Mouse (Mus musculus) MEL (cell line): Measurements from ENCODE around the gene BC037034. TPM values are rescaled to one million over a fixed set of nuclear protein-coding genes. Genes with fewer than 3 reads are reported as not detected.

Experiments used
- DNase-seq: peaks from one replicate; pipeline ENCODE4 v3.0.0; 2011; ENCODE audit warnings: low read depth, low spot score
- H3K27ac ChIP-seq: 2 replicates; pipeline ENCODE4 v1.5.1; 2012; ENCODE audit warnings: low read depth, mild to moderate bottlenecking, control low read depth, low read length, moderate library complexity; ENCODE audit not compliant: control insufficient read depth
- H3K27me3 ChIP-seq, 2 experiments: fragments of 150-350 bp in 1 of 2; sonication (generic) in 1 of 2; 2 replicates each; pipeline ENCODE4 v1.6.1; 2012; ENCODE audit warnings: low read length in 2 of 2, mild to moderate bottlenecking in 2 of 2, improper control_type of control experiment in 1 of 2, moderate library complexity in 1 of 2; ENCODE audit not compliant: insufficient read depth in 2 of 2, control insufficient read depth in 1 of 2
- H3K36me3 ChIP-seq, 2 experiments: 2 replicates each; pipeline ENCODE4 v1.6.1; 2012 to 2014; ENCODE audit warnings: low read length in 2 of 2, improper control_type of control experiment in 1 of 2, inconsistent platforms in 1 of 2, mild to moderate bottlenecking in 1 of 2; ENCODE audit not compliant: insufficient read depth in 2 of 2, control insufficient read depth in 1 of 2
- H3K4me1 ChIP-seq, 2 experiments: fragments of 150-350 bp in 1 of 2; sonication (generic) in 1 of 2; 2 replicates each; pipeline ENCODE4 v1.6.1; 2012; ENCODE audit warnings: low read length in 2 of 2, improper control_type of control experiment in 1 of 2, mild to moderate bottlenecking in 1 of 2; ENCODE audit not compliant: insufficient read depth in 2 of 2, control insufficient read depth in 1 of 2
- H3K4me3 ChIP-seq, 2 experiments: fragments of 150-350 bp in 1 of 2; sonication (generic) in 1 of 2; 2 replicates each; pipeline ENCODE4 v1.5.1; 2012; ENCODE audit warnings: low read depth in 2 of 2, low read length in 2 of 2, mild to moderate bottlenecking in 2 of 2, moderate library complexity in 2 of 2, control low read depth in 1 of 2, improper control_type of control experiment in 1 of 2; ENCODE audit not compliant: control insufficient read depth in 1 of 2, insufficient read depth in 1 of 2
- H3K79me2 ChIP-seq: 2 replicates; pipeline ENCODE4 v1.6.1; 2012; ENCODE audit warnings: mild to moderate bottlenecking, low read length, moderate library complexity; ENCODE audit not compliant: control insufficient read depth, poor library complexity, insufficient read depth
- H3K9ac ChIP-seq: 2 replicates; pipeline ENCODE4 v1.6.1; 2012; ENCODE audit warnings: low read depth, mild to moderate bottlenecking, control low read depth, low read length, moderate library complexity; ENCODE audit not compliant: control insufficient read depth, poor library complexity, severe bottlenecking
- H3K9me3 ChIP-seq: fragments of 150-350 bp; sonication (generic); replicated peaks from 2 replicates; pipeline ENCODE4 v1.6.1; 2012; ENCODE audit warnings: mild to moderate bottlenecking, low read length, improper control_type of control experiment, moderate library complexity; ENCODE audit not compliant: insufficient read depth
- BHLHE40 ChIP-seq: IDR thresholded peaks from 2 replicates; pipeline ENCODE4 v1.6.1; 2012; ENCODE audit warnings: low read depth, mild to moderate bottlenecking, inconsistent platforms, low read length, improper control_type of control experiment, borderline replicate concordance
- CHD1 ChIP-seq: IDR thresholded peaks from 2 replicates; pipeline ENCODE4 v1.6.1; 2012; ENCODE audit warnings: low read depth, mild to moderate bottlenecking, inconsistent platforms, low read length, improper control_type of control experiment
- CHD2 ChIP-seq: IDR thresholded peaks from 2 replicates; pipeline ENCODE4 v1.6.1; 2011; ENCODE audit warnings: low read length, improper control_type of control experiment
- ELF1 ChIP-seq: IDR thresholded peaks from 2 replicates; pipeline ENCODE4 v1.6.1; 2014; ENCODE audit warnings: low read depth, mild to moderate bottlenecking, inconsistent platforms, low read length, improper control_type of control experiment, moderate library complexity
- EP300 ChIP-seq, 2 experiments: IDR thresholded peaks; 2 replicates each; pipeline ENCODE4 v1.6.1; 2011; ENCODE audit warnings: improper control_type of control experiment in 2 of 2, low read length in 2 of 2, low read depth in 1 of 2, mild to moderate bottlenecking in 1 of 2
- ETS1 ChIP-seq: IDR thresholded peaks from 2 replicates; pipeline ENCODE4 v1.6.1; 2012; ENCODE audit warnings: low read depth, mild to moderate bottlenecking, inconsistent platforms, low read length, improper control_type of control experiment, moderate library complexity
- GABPA ChIP-seq: IDR thresholded peaks from 2 replicates; pipeline ENCODE4 v1.6.1; 2012; ENCODE audit warnings: low read depth, mild to moderate bottlenecking, inconsistent platforms, low read length, improper control_type of control experiment, moderate library complexity
- GATA1 ChIP-seq: IDR thresholded peaks from 2 replicates; pipeline ENCODE4 v1.6.1; 2011; ENCODE audit warnings: low read depth, low read length, improper control_type of control experiment
- MAZ ChIP-seq: IDR thresholded peaks from 2 replicates; pipeline ENCODE4 v1.6.1; 2012; ENCODE audit warnings: low read depth, mild to moderate bottlenecking, inconsistent platforms, low read length, improper control_type of control experiment
- MEF2A ChIP-seq: IDR thresholded peaks from 2 replicates; pipeline ENCODE4 v1.6.1; 2014; ENCODE audit warnings: low read depth, mild to moderate bottlenecking, inconsistent platforms, low read length, improper control_type of control experiment; ENCODE audit not compliant: poor library complexity, insufficient replicate concordance, severe bottlenecking; ENCODE audit errors: extremely low read depth
- MXI1 ChIP-seq: IDR thresholded peaks from 2 replicates; pipeline ENCODE4 v1.6.1; 2011; ENCODE audit warnings: mild to moderate bottlenecking, low read depth, low read length, improper control_type of control experiment
- MYC ChIP-seq: IDR thresholded peaks from 2 replicates; pipeline ENCODE4 v1.6.1; 2011; ENCODE audit warnings: low read depth, mild to moderate bottlenecking, low read length, improper control_type of control experiment, moderate library complexity
- POLR2AphosphoS2 ChIP-seq: IDR thresholded peaks from 2 replicates; pipeline ENCODE4 v1.6.1; 2011; ENCODE audit warnings: low read length, improper control_type of control experiment
- POLR2AphosphoS5 ChIP-seq: IDR thresholded peaks from 2 replicates; pipeline ENCODE4 v1.6.1; 2012; ENCODE audit warnings: low read depth, borderline replicate concordance, mild to moderate bottlenecking, inconsistent platforms, low read length, moderate library complexity, mixed read lengths
- RAD21 ChIP-seq: IDR thresholded peaks from 2 replicates; pipeline ENCODE4 v1.6.1; 2011; ENCODE audit warnings: mild to moderate bottlenecking, low read depth, low read length, improper control_type of control experiment
- RCOR1 ChIP-seq: IDR thresholded peaks from 2 replicates; pipeline ENCODE4 v1.6.1; 2012; ENCODE audit warnings: low read depth, mild to moderate bottlenecking, inconsistent platforms, low read length, improper control_type of control experiment
- SIN3A ChIP-seq: IDR thresholded peaks from 2 replicates; pipeline ENCODE4 v1.6.1; 2012; ENCODE audit warnings: low read length, improper control_type of control experiment, inconsistent platforms
- SMC3 ChIP-seq: IDR thresholded peaks from 2 replicates; pipeline ENCODE4 v1.6.1; 2011; ENCODE audit warnings: low read depth, low read length, improper control_type of control experiment
- TAL1 ChIP-seq: IDR thresholded peaks from 2 replicates; pipeline ENCODE4 v1.6.1; 2012; ENCODE audit warnings: mild to moderate bottlenecking, inconsistent platforms, low read length, moderate library complexity, mixed read lengths
- TBP ChIP-seq: IDR thresholded peaks from 2 replicates; pipeline ENCODE4 v1.8.0; 2011; ENCODE audit warnings: low read depth, low read length, improper control_type of control experiment
- TCF12 ChIP-seq: IDR thresholded peaks from 2 replicates; pipeline ENCODE4 v1.6.1; 2014; ENCODE audit warnings: low read depth, mild to moderate bottlenecking, inconsistent platforms, low read length, improper control_type of control experiment, moderate library complexity
- UBTF ChIP-seq: IDR thresholded peaks from 2 replicates; pipeline ENCODE4 v1.6.1; 2012; ENCODE audit warnings: low read depth, mild to moderate bottlenecking, inconsistent platforms, low read length, improper control_type of control experiment, moderate library complexity, borderline replicate concordance; ENCODE audit not compliant: insufficient read depth
- USF1 ChIP-seq: IDR thresholded peaks from 2 replicates; pipeline ENCODE4 v1.6.1; 2014; ENCODE audit warnings: low read depth, mild to moderate bottlenecking, inconsistent platforms, low read length, improper control_type of control experiment, moderate library complexity
- USF2 ChIP-seq, 2 experiments: IDR thresholded peaks; 2 replicates each; pipeline ENCODE4 v1.6.1; 2011 to 2012; ENCODE audit warnings: improper control_type of control experiment in 2 of 2, low read length in 2 of 2, borderline replicate concordance in 1 of 2, inconsistent platforms in 1 of 2, low read depth in 1 of 2, mild to moderate bottlenecking in 1 of 2; ENCODE audit not compliant: insufficient read depth in 1 of 2
- ZC3H11A ChIP-seq: IDR thresholded peaks from 2 replicates; pipeline ENCODE4 v1.6.1; 2012; ENCODE audit warnings: low read depth, mild to moderate bottlenecking, inconsistent platforms, low read length, improper control_type of control experiment
- ZKSCAN1 ChIP-seq: IDR thresholded peaks from 2 replicates; pipeline ENCODE4 v1.6.1; 2012; ENCODE audit warnings: low read depth, mild to moderate bottlenecking, inconsistent platforms, low read length, improper control_type of control experiment, moderate library complexity
- ZNF384 ChIP-seq: IDR thresholded peaks from 2 replicates; pipeline ENCODE4 v1.6.1; 2012; ENCODE audit warnings: low read depth, mild to moderate bottlenecking, inconsistent platforms, low read length, improper control_type of control experiment
- polyA plus RNA-seq, 2 experiments: library from polyadenylated mRNA; stranded (reverse) in 1 of 2; unstranded in 1 of 2; fragments of >175 nt in 1 of 2; fragments of >200 nt in 1 of 2; gene quantifications; 2 replicates each; pipeline versions ENCODE4 v1.2.1 to v1.2.4; 2012; ENCODE audit warnings: low replicate concordance in 2 of 2, low read depth in 1 of 2; ENCODE audit not compliant: insufficient read length in 2 of 2, insufficient read depth in 1 of 2, missing spikeins in 1 of 2
- total RNA-seq: library from RNA; depleted of rRNA; stranded (reverse); fragments of 300-350 nt; gene quantifications from 2 replicates; pipeline ENCODE4 v1.2.3, GENCODE M21; 2012

The BC037034 gene
- total and polyA plus RNA-seq, 3 experiments: 35.6 to 59.1 TPM; not detected in 1

GRCm38 (mm10) chr5:138267114-138267513, 3.3 kb upstream of the BC037034 start:
- no peak for DNase-seq
- Histone ChIP-seq H3K79me2 (peaks cover 23% of the 10 kb centered on the region), H3K9ac (no peak overlapping the region), H3K27me3 (no peaks in the 10 kb centered on the region; a peak in 2 of 4 replicates), H3K4me1 (peaks cover 0 to 13% of the 10 kb centered on the region in 2 experiments; a peak in 2 of 4 replicates), H3K36me3 (peaks cover 0 to 8% of the 10 kb centered on the region in 2 experiments; a peak in 3 of 4 replicates), H3K4me3 (no peak overlapping the region), H3K9me3 (no peaks in the 10 kb centered on the region), H3K27ac (no peak overlapping the region)
- TF ChIP-seq MAZ: no peak
- no peak for TF ChIP-seq CHD1
- no peak for TF ChIP-seq USF2 (IDR thresholded peaks at IDR 0.05; ENCODE audit: borderline replicate concordance in 1 of 2, insufficient read depth in 1 of 2, low read depth in 1 of 2, low read length in 2 of 2)
- no peak for TF ChIP-seq MEF2A
- TF ChIP-seq ELF1: no peak
- no peak for TF ChIP-seq ZKSCAN1
- TF ChIP-seq ZC3H11A: no peak
- TF ChIP-seq GABPA: no peak
- TF ChIP-seq RCOR1: no peak
- TF ChIP-seq POLR2AphosphoS2: no peak
- TF ChIP-seq TBP: no peak
- no peak for TF ChIP-seq USF1
- no peak for TF ChIP-seq SMC3
- TF ChIP-seq MYC: no peak
- no peak for TF ChIP-seq TAL1
- no peak for TF ChIP-seq GATA1
- no peak for TF ChIP-seq BHLHE40

- H3K36me3 ChIP-seq: peaks cover 0 to 19% of the 10 kb centered on the region in 2 experiments; a peak in 3 of 4 replicates
These were observed 1.9 kb upstream of the BC037034 start for GRCm38 (mm10) chr5:138265712-138266111.

More at GRCm38 (mm10) chr5:138265712-138266111, 1.9 kb upstream of the BC037034 start:
- H3K4me1 ChIP-seq: peaks cover 0 to 26% of the 10 kb centered on the region in 2 experiments; a peak in 3 of 4 replicates
- H3K27ac ChIP-seq: no peak overlapping the region
- no peak overlapping the region for H3K4me3 ChIP-seq
- no peak for DNase-seq
- H3K27me3 ChIP-seq: no peaks in the 10 kb centered on the region
- no peaks in the 10 kb centered on the region for H3K9me3 ChIP-seq
- H3K9ac ChIP-seq: no peak overlapping the region
- peaks cover 32% of the 10 kb centered on the region for H3K79me2 ChIP-seq
- no peak for TF ChIP-seq MYC
- TF ChIP-seq RCOR1: no peak
- no peak for TF ChIP-seq MAZ
- TF ChIP-seq ETS1: no peak
- TF ChIP-seq UBTF: no peak
- TF ChIP-seq EP300 (IDR thresholded peaks at IDR 0.05; ENCODE audit: low read depth in 1 of 2, low read length in 2 of 2): no peak
- TF ChIP-seq POLR2AphosphoS2: no peak
- TF ChIP-seq CHD2: no peak
- no peak for TF ChIP-seq USF2 (IDR thresholded peaks at IDR 0.05; ENCODE audit: borderline replicate concordance in 1 of 2, insufficient read depth in 1 of 2, low read depth in 1 of 2, low read length in 2 of 2)
- TF ChIP-seq MXI1: no peak
- TF ChIP-seq POLR2AphosphoS5: no peak
- TF ChIP-seq SIN3A: no peak
- TF ChIP-seq ZKSCAN1: no peak
- no peak for TF ChIP-seq SMC3
- no peak for TF ChIP-seq RAD21
- no peak for TF ChIP-seq ZNF384
- no peak for TF ChIP-seq TCF12
